Mouse (Mus musculus) myocyte (in vitro differentiated cells): ENCODE data around the gene Coro2a.

ENCODE experiments used
- MAX ChIP-seq: IDR thresholded peaks from one replicate; pipeline ENCODE4 v1.6.1; 2011; ENCODE audit warnings: low read depth, mild to moderate bottlenecking, control low read depth
- REST ChIP-seq: IDR thresholded peaks from one replicate; pipeline ENCODE4 v1.6.1; 2011; ENCODE audit warnings: mild to moderate bottlenecking, control low read depth, moderate library complexity; ENCODE audit not compliant: insufficient read depth, insufficient read length

GRCm38 (mm10) chr4:46529722-46530121, 72.3 kb downstream of the Coro2a start:
- no peak for TF ChIP-seq MAX
- TF ChIP-seq REST = no peak
